Mouse (Mus musculus) megakaryocyte, embryonic 14.5 days (primary cell): ENCODE data around the gene Tor2a. TPM values are rescaled to one million over a fixed set of nuclear protein-coding genes. Genes with fewer than 3 reads are reported as not detected.

Source experiments
- H3K27me3 ChIP-seq: replicated peaks from 2 replicates; pipeline ENCODE3; 2012; ENCODE audit warnings: inconsistent platforms
- H3K36me3 ChIP-seq: replicated peaks from 2 replicates; pipeline ENCODE3; 2012; ENCODE audit warnings: low read length, inconsistent platforms, mixed read lengths
- H3K4me1 ChIP-seq: 2 replicates; pipeline ENCODE4 v1.6.1; 2012; ENCODE audit warnings: inconsistent platforms
- H3K4me3 ChIP-seq: replicated peaks from 2 replicates; pipeline ENCODE3; 2012; ENCODE audit warnings: moderate library complexity, mild to moderate bottlenecking, inconsistent platforms
- H3K9me3 ChIP-seq: 2 replicates; pipeline ENCODE4 v1.6.1; 2012; ENCODE audit warnings: inconsistent platforms
- FLI1 ChIP-seq: IDR thresholded peaks from 2 replicates; pipeline ENCODE4 v1.6.1; 2012; ENCODE audit warnings: low read length, inconsistent platforms, mixed read lengths
- GATA1 ChIP-seq: IDR thresholded peaks from 3 replicates; pipeline ENCODE4 v1.6.1; 2012; ENCODE audit warnings: mixed read lengths, low read length, inconsistent platforms, borderline replicate concordance
- polyA plus RNA-seq: library from polyadenylated mRNA; stranded (reverse); fragments of >175 nt; gene quantifications from 2 replicates; pipeline ENCODE4 v1.2.3, GENCODE M21; 2012; ENCODE audit warnings: low replicate concordance; ENCODE audit not compliant: insufficient read depth

Gene Tor2a
- polyA plus RNA-seq, 1 experiment, result 30.1 TPM

DNA sequence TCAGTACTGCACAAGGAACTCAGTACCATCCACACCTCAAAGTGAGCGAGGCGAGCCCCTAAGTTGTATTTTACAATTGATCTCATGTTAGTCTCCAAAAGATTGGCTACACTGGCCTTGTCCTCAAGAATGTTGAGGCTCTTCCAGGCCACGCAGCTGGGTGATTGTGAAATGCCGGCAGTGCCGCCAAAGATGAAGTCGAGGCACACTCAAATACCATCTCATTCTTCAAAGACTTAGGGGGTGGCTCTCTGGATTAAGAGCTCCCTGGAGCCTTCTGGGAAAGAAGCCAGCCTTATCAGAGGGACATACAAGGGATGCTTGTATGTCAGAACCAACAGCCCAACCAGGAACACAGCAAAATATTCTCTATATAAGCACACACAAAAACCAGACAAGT lies 34.3 kb downstream of the Tor2a start:
- Histone ChIP-seq H3K9me3 (no peaks in the 10 kb centered on the region), H3K36me3 (peaks cover 23% of the 10 kb centered on the region)

DNA sequence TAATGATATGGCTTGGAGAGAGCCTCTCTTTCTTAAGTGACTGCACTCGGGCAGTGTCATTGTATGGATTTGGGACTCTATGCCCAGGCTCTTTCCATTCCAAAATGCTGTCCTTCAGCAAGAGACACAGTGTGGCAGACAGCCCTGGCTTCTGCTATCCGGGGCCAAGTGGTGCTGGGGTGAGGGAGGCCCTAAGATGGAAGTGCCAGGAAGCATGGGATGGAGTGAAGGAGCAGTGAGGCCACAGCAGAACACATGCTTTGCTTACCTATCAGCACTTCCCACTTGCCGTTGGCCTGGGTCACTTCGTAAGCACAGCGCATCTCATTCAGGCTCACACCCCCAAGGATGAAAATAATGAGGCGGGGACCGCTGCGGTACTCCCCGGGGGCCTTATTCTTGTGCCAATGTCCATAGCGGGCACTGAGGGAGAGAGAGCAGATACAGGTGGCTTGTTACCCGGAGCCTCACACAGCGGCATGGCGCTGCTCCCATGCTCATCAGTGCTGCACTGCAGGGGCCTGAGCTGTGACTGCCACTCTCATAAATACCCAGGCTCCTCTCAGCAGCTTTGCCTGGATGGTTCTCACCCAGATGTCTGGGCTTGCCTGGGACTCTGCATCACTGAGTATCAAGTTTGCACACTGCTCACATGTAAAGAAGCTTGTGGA lies 38.8 kb downstream of the Tor2a start:
- Histone ChIP-seq H3K4me3 (no peak overlapping the region), H3K27me3 (peaks cover 8% of the 10 kb centered on the region), H3K36me3 (peaks cover 61% of the 10 kb centered on the region), H3K9me3 (peaks cover 12% of the 10 kb centered on the region), H3K4me1 (peaks cover 22% of the 10 kb centered on the region)
- TF ChIP-seq GATA1, result no peak
- TF ChIP-seq FLI1, result no peak

More for the DNA sequence above, 34.3 kb downstream of the Tor2a start:
- Histone ChIP-seq H3K4me3 (no peak overlapping the region), H3K27me3 (peaks cover 17% of the 10 kb centered on the region), H3K4me1 (no peaks in the 10 kb centered on the region)
- TF ChIP-seq FLI1, result no peak
- no peak for TF ChIP-seq GATA1

DNA sequence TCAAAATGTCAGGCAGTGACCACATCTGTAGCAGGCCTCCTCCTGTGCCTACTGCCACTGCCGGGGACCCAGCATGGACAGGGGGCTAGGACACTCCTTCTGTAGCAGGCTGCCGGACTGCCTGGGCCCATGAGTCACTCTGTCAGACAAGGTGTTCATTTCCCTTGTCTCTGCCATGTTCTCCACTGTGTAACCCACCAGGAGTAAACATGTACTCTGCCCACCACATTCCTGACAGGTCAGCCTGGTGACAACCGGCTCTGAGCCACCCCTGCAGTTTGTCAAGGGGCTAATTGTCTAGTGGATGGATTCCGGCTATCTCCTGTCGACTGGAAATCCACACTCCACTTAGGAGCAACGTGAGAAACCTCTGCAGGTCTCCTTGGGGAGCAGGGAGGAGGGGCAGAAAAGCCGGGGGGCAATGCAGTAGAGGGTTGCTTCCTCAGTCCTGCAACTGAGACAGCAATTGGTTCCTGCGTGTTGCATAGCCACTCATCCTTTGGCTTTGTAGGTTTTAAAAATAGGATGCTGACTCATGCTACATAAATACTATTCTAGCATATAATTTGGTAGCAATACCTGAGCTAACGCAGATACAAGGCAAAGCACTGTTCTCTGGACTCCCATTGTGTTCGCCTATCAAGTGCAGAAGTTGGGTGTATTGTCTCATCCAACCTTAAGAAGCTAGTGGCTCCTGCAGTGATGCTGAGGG lies 41.4 kb downstream of the Tor2a start:
- peaks cover 12% of the 10 kb centered on the region for H3K9me3 ChIP-seq
- peak overlapping the region; percentile 34 for H3K4me3 ChIP-seq
- peaks cover 67% of the 10 kb centered on the region for H3K36me3 ChIP-seq
- H3K4me1 ChIP-seq, result peaks cover 22% of the 10 kb centered on the region
- H3K27me3 ChIP-seq, result peaks cover 11% of the 10 kb centered on the region
- TF ChIP-seq FLI1, result no peak
- TF ChIP-seq GATA1, result no peak

DNA sequence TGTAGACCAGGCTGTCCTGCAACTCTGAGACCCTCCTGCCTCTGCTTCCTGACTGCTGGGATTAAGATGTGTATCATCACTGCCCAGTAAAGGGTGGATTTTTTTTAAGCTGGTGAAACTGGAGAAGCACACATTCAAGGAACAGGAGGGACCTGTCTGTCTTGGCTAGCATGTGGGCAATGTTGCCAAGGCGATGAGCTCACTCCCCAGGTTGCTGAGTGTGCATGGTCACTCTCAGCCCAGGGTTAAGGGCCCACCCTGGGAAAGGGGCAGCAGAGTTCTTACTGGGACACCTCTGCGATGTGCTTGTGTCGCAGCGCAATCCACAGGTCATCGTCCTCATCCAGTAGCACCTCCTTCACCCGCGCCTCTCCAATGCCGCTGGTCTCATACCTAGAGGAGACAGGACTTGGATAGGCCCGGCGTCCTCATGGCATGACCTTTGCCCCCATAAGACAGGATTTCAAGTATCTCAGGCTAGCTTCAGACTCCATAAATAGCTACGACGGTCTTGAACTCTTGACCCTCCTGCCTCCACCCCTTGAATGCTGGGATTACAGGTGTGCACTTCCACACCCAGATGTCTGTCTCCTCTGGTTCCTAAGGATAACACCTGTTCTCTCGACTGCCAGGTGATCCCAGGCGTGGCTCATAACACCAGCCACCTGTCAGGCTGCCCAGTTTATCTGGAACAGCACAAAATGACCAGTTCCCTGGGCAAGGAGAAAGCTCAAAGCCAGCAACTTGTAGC lies 52.0 kb downstream of the Tor2a start:
- Histone ChIP-seq H3K27me3 (peaks cover 4% of the 10 kb centered on the region), H3K4me3 (peak overlapping the region; percentile 10), H3K4me1 (no peaks in the 10 kb centered on the region), H3K9me3 (no peaks in the 10 kb centered on the region), H3K36me3 (peaks cover 42% of the 10 kb centered on the region)
- TF ChIP-seq FLI1, result no peak

Other genes starting within 250 kb of the Tor2a start
- 0.64 and 1.8 TPM in 2 replicates for gene Fam102a, start 221.9 kb upstream of the Tor2a start, polyA plus RNA-seq
- gene Dpm2, start 186.4 kb upstream of the Tor2a start, polyA plus RNA-seq, result 2.8 and 10.0 TPM in 2 replicates
- not detected in 2 replicates for gene Pip5kl1, start 182.4 kb upstream of the Tor2a start, polyA plus RNA-seq
- not detected in 2 replicates for gene 9430097D07Rik, start 181.6 kb upstream of the Tor2a start, polyA plus RNA-seq
- 16.3 and 18.9 TPM in 2 replicates for gene St6galnac4, start 170.1 kb upstream of the Tor2a start, polyA plus RNA-seq
- gene St6galnac6, start 157.5 kb upstream of the Tor2a start, polyA plus RNA-seq, result 36.4 and 40.9 TPM in 2 replicates
- 11.0 and 12.2 TPM in 2 replicates for gene Ak1, start 135.5 kb upstream of the Tor2a start, polyA plus RNA-seq
- 90.6 and 227 TPM in 2 replicates for gene Eng, start 110.6 kb upstream of the Tor2a start, polyA plus RNA-seq
- 39.7 and 57.5 TPM in 2 replicates for gene Fpgs, start 53.1 kb upstream of the Tor2a start, polyA plus RNA-seq
- gene Cdk9, start 44.2 kb upstream of the Tor2a start, polyA plus RNA-seq, result 148 and 403 TPM in 2 replicates
- 13.4 and 21.1 TPM in 2 replicates for gene Sh2d3c, start 36.2 kb upstream of the Tor2a start, polyA plus RNA-seq
- 3.0 TPM in 1 of 2 replicates, not detected in the other for gene 6330409D20Rik, start 16.2 kb upstream of the Tor2a start, polyA plus RNA-seq
- gene Ttc16, start 18.4 kb downstream of the Tor2a start, polyA plus RNA-seq, result 0.03 and 1.9 TPM in 2 replicates
- gene Ptrh1, start 18.6 kb downstream of the Tor2a start, polyA plus RNA-seq, result 2.6 TPM in 1 of 2 replicates, not detected in the other
- not detected in 2 replicates for gene Cfap157, start 27.2 kb downstream of the Tor2a start, polyA plus RNA-seq
- 1.6 TPM in 1 of 2 replicates, not detected in the other for gene Stxbp1, start 90.0 kb downstream of the Tor2a start, polyA plus RNA-seq
- 19.5 and 38.4 TPM in 2 replicates for gene Fam129b, start 118.9 kb downstream of the Tor2a start, polyA plus RNA-seq
- 796 and 1,818 TPM in 2 replicates for gene Rpl12, start 204.3 kb downstream of the Tor2a start, polyA plus RNA-seq
- 8.5 and 10.1 TPM in 2 replicates for gene Lrsam1, start 204.4 kb downstream of the Tor2a start, polyA plus RNA-seq
- 28.4 and 135 TPM in 2 replicates for gene Slc2a8, start 224.8 kb downstream of the Tor2a start, polyA plus RNA-seq